Mouse (Mus musculus) spleen, adult 2 months (tissue): ENCODE measurements around the gene Gcgr. TPM values are rescaled to one million over a fixed set of nuclear protein-coding genes. Genes with fewer than 3 reads are reported as not detected.
A peak's percentile ranks its signal among the peaks of the same experiment; 100 is the strongest.

Experiments
- DNase-seq, 2 experiments: peaks; one replicate each; pipeline versions ENCODE4 v3.0.0 to v3.0.0-alpha.2; 2012 to 2021; ENCODE audit warnings: low spot score in 2 of 2, low read depth in 1 of 2
- H3K27ac ChIP-seq: fragments of 200-500 bp; 2 replicates; pipeline ENCODE4 v1.5.1; 2012; ENCODE audit warnings: low read length, inconsistent platforms; ENCODE audit not compliant: insufficient read depth
- H3K27me3 ChIP-seq: fragments of 200-500 bp; 2 replicates; pipeline ENCODE4 v1.6.1; 2012; ENCODE audit warnings: mild to moderate bottlenecking, moderate library complexity, low read length, inconsistent platforms; ENCODE audit not compliant: control insufficient read depth, insufficient read depth
- H3K36me3 ChIP-seq: fragments of 200-500 bp; 2 replicates; pipeline ENCODE4 v1.6.1; 2012; ENCODE audit warnings: mild to moderate bottlenecking, low read length, inconsistent platforms; ENCODE audit not compliant: control insufficient read depth, insufficient read depth
- H3K4me1 ChIP-seq: fragments of 200-500 bp; 2 replicates; pipeline ENCODE4 v1.6.1; 2011; ENCODE audit warnings: inconsistent platforms; ENCODE audit not compliant: control insufficient read depth, insufficient read depth, insufficient read length
- H3K4me3 ChIP-seq: fragments of 200-500 bp; 2 replicates; pipeline ENCODE4 v1.5.1; 2011; ENCODE audit warnings: mild to moderate bottlenecking, inconsistent platforms; ENCODE audit not compliant: insufficient read depth, insufficient read length; ENCODE audit errors: extremely low read depth
- CTCF ChIP-seq: fragments of 200-500 bp; IDR thresholded peaks from 2 replicates; pipeline ENCODE4 v1.5.1; 2011; ENCODE audit warnings: mild to moderate bottlenecking, inconsistent platforms; ENCODE audit not compliant: insufficient read depth, insufficient read length, insufficient replicate concordance; ENCODE audit errors: extremely low read depth
- POLR2A ChIP-seq: fragments of 200-500 bp; IDR thresholded peaks from 2 replicates; pipeline ENCODE4 v1.6.1; 2011; ENCODE audit warnings: low read depth, low read length, inconsistent platforms
- WGBS: fragments of 180-500 bp; shearing (Covaris S2); methylation state at CpG from one replicate; pipeline ENCODE4 v1.1.7; 2018; 5-methylcytosine and 5-hydroxymethylcytosine counted together
- polyA plus RNA-seq: library from polyadenylated mRNA; depleted of rRNA; stranded (reverse); fragments of >200 nt; gene quantifications from 2 replicates; pipeline ENCODE4 v1.2.3, GENCODE M21; 2012; rRNA removed

The Gcgr gene
- 0.30 and 0.36 TPM in 2 replicates for polyA plus RNA-seq

- WGBS = 14% methylated on average over 62 of the region's 62 CpGs
- no peaks in the 10 kb centered on the region for H3K36me3 ChIP-seq
- no peak for TF ChIP-seq POLR2A
- TF ChIP-seq CTCF = no peak
- H3K27me3 ChIP-seq = peaks cover 13% of the 10 kb centered on the region
- H3K4me1 ChIP-seq = peaks cover 5% of the 10 kb centered on the region
- no peak within 1 kb of the TSS for H3K27ac ChIP-seq
- H3K4me3 ChIP-seq = no peak within 1 kb of the TSS
- DNase-seq = no peak
Observed at GRCm38 (mm10) chr11:120530085-120530964, at the start of gene Gcgr. Gene Gcgr, plus strand, starts transcription at chr11:120530699.

- Histone ChIP-seq H3K27ac (no peak overlapping the region), H3K36me3 (peaks cover 37% of the 10 kb centered on the region), H3K4me3 (no peak overlapping the region)
Observed at GRCm38 (mm10) chr11:120483448-120483934, 47.0 kb upstream of the Gcgr start.

GRCm38 (mm10) chr11:120484265-120484981 lies 46.1 kb upstream of the Gcgr start, which contains the start of gene Mrpl12:
Gene Mrpl12, plus strand, starts transcription at chr11:120484613.
- peaks cover 6% of the 10 kb centered on the region for H3K4me1 ChIP-seq

More at GRCm38 (mm10) chr11:120483448-120483934, 47.0 kb upstream of the Gcgr start:
- DNase-seq = no peak
- peaks cover 5% of the 10 kb centered on the region for H3K4me1 ChIP-seq
- WGBS = 94% methylated on average over 7 of the region's 7 CpGs
- no peaks in the 10 kb centered on the region for H3K27me3 ChIP-seq
- no peak for TF ChIP-seq POLR2A
- TF ChIP-seq CTCF = no peak

GRCm38 (mm10) chr11:120485251-120485650 lies 45.2 kb upstream of the Gcgr start:
- no peak overlapping the region for H3K27ac ChIP-seq
- peaks cover 8% of the 10 kb centered on the region for H3K4me1 ChIP-seq
- no peak for TF ChIP-seq POLR2A
- TF ChIP-seq CTCF = no peak
- no peak for DNase-seq
- H3K36me3 ChIP-seq = peaks cover 26% of the 10 kb centered on the region
- peak overlapping the region; percentile 87; the same call in 1 of the 2 replicates for H3K4me3 ChIP-seq
- 11% methylated on average over 10 of the region's 10 CpGs for WGBS
- no peaks in the 10 kb centered on the region for H3K27me3 ChIP-seq

More at GRCm38 (mm10) chr11:120484265-120484981, 46.1 kb upstream of the Gcgr start, which contains the start of gene Mrpl12:
- Histone ChIP-seq H3K4me3 (peak within 1 kb of the TSS; percentile 87), H3K27ac (peak within 1 kb of the TSS; percentile 55), H3K36me3 (peaks cover 31% of the 10 kb centered on the region), H3K27me3 (no peaks in the 10 kb centered on the region)
- DNase-seq = peak; percentile 86 to 88
- peak; percentile 56; the same call in 1 of the 2 replicates for TF ChIP-seq POLR2A
- TF ChIP-seq CTCF = no peak
- under 1% methylated on average over 60 of the region's 60 CpGs for WGBS

- Histone ChIP-seq H3K27me3 (no peaks in the 10 kb centered on the region), H3K4me3 (no peak overlapping the region), H3K36me3 (peaks cover 14% of the 10 kb centered on the region; the same call in 1 of the 2 replicates), H3K4me1 (peaks cover 15% of the 10 kb centered on the region), H3K27ac (no peak overlapping the region)
- 85% methylated on average over 4 of the region's 4 CpGs for WGBS
- DNase-seq = no peak
- TF ChIP-seq POLR2A (no peak), CTCF (no peak)
Observed at GRCm38 (mm10) chr11:120488516-120488915, 42.0 kb upstream of the Gcgr start.

GRCm38 (mm10) chr11:120489054-120489761 lies 41.3 kb upstream of the Gcgr start:
- Histone ChIP-seq H3K4me3 (no peak overlapping the region), H3K27me3 (no peaks in the 10 kb centered on the region), H3K36me3 (peaks cover 14% of the 10 kb centered on the region; the same call in 1 of the 2 replicates), H3K4me1 (peaks cover 13% of the 10 kb centered on the region), H3K27ac (no peak overlapping the region)
- peak; percentile 56 to 65 for DNase-seq
- 70% methylated on average over 4 of the region's 4 CpGs for WGBS
- TF ChIP-seq CTCF (peak; percentile 77; the same call in 1 of the 2 replicates), POLR2A (no peak)
